11 mouse cellular contexts compared by ENCODE assay signal in the genomic region with DNA sequence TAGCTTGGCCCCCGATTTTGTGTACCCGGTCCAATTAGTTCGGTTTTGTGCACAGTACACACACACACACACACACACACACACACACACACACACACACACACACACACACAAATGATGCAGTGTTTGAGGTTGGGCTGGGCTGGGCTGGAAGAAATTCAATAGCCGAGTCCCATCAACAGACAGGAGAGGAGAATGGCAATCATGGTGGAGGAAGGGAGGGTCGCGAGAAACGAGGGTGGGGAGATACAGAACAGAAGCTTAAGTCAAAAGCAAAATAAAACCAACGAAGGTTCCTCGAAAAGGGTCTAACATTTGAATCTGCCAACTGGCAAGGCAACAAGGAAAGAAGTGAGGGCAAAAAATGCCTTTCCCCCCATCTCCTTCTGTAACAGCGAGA. TPM values are rescaled to one million over a fixed set of nuclear protein-coding genes. Genes with fewer than 3 reads are reported as not detected.
A peak's percentile ranks its signal among the peaks of the same experiment; 100 is the strongest.
DNase-seq lines count a peak whose midpoint lies in the region; ATAC-seq and TF ChIP-seq lines count a peak whose summit lies in the region.
"Had no signal": no experiment of that assay in that cellular context is flagged by ENCODE, and none has a peak within 500 bp of the region (broad histone marks: within the 10 kb centered on the region; RNA-seq: fewer than 3 reads in every experiment).

No protein-coding gene starts in this region.

- peak; percentile 5 to 17 for DNase-seq in frontal cortex, postnatal 10 days (ENCODE audit: low spot score in 2 of 2)
- DNase-seq in frontal cortex, postnatal 36 days (ENCODE audit: low spot score in 2 of 2), result no peak
- DNase-seq in cerebellum, adult 2 months, result peak; percentile 57 to 63
- no peak for DNase-seq in adrenal gland, adult (ENCODE audit: inconsistent age in 2 of 2, low spot score in 1 of 2)
- no peak for DNase-seq in lung, postnatal 4 days
- no peak for DNase-seq in spleen, postnatal 10 days (ENCODE audit: low spot score in 2 of 2)
- DNase-seq: liver, embryonic 13.5 days; spleen, adult 18-20 months had no signal

- peak overlapping the region; percentile 72 for H3K27ac ChIP-seq in cerebellum, adult 2 months (ENCODE audit: insufficient read depth, low read length)
- H3K27ac ChIP-seq in forebrain, embryonic 16.5 days (ENCODE audit: low read length), result no peak overlapping the region; the same call in 1 of the 2 replicates
- peak overlapping the region; percentile 35 for H3K27ac ChIP-seq in midbrain, embryonic 12.5 days (replicated peaks)
- H3K27ac ChIP-seq: liver, embryonic 13.5 days had no signal

- no peak for TF ChIP-seq POLR2A in cerebellum, adult 2 months (IDR thresholded peaks at IDR 0.05; ENCODE audit: borderline replicate concordance, insufficient read depth, low read length)

- under 1% methylated on average over 10 of the region's 10 CpGs for WGBS in cerebellum, adult 2 months
- 8% methylated on average over 10 of the region's 10 CpGs for WGBS in forebrain, embryonic 16.5 days
- WGBS in midbrain, embryonic 12.5 days, result 27% methylated on average over 10 of the region's 10 CpGs

- peaks cover 3% of the 10 kb centered on the region; the same call in 1 of the 2 replicates for H3K4me1 ChIP-seq in cerebellum, adult 2 months (ENCODE audit: control insufficient read depth, insufficient read depth, low read length)
- peaks cover 4% of the 10 kb centered on the region for H3K4me1 ChIP-seq in forebrain, embryonic 16.5 days (replicated peaks; ENCODE audit: control insufficient read depth, insufficient read depth, low read length)
- H3K4me1 ChIP-seq in midbrain, embryonic 12.5 days, result peaks cover 9% of the 10 kb centered on the region; the same call in 1 of the 2 replicates
- H3K4me1 ChIP-seq: liver, embryonic 13.5 days had no signal

- H3K9ac ChIP-seq in forebrain, embryonic 16.5 days (replicated peaks; ENCODE audit: low read depth, low read length), result peak overlapping the region; percentile 82
- H3K9ac ChIP-seq in midbrain, embryonic 12.5 days (replicated peaks), result peak overlapping the region; percentile 41; the same call in 1 of the 2 replicates
- H3K9ac ChIP-seq: liver, embryonic 13.5 days had no signal

- peak overlapping the region; percentile 93 for H3K4me3 ChIP-seq in cerebellum, adult 2 months (replicated peaks; ENCODE audit: insufficient read depth, low read depth, low read length)
- peak overlapping the region; percentile 73 for H3K4me3 ChIP-seq in forebrain, embryonic 16.5 days (replicated peaks; ENCODE audit: low read length)
- peak overlapping the region; percentile 72 for H3K4me3 ChIP-seq in midbrain, embryonic 12.5 days
- H3K4me3 ChIP-seq: liver, embryonic 13.5 days had no signal

- ATAC-seq in forebrain, embryonic 16.5 days, result no peak
- no peak for ATAC-seq in midbrain, embryonic 12.5 days (ENCODE audit: low FRiP score, low read depth)
- ATAC-seq: activated CD4-positive, CD25-positive, alpha-beta regulatory T cell, adult 4 months had no signal

- no peaks in the 10 kb centered on the region for H3K36me3 ChIP-seq in forebrain, embryonic 16.5 days (ENCODE audit: control insufficient read depth, insufficient read depth)
- H3K36me3 ChIP-seq in midbrain, embryonic 12.5 days, result no peaks in the 10 kb centered on the region
- H3K36me3 ChIP-seq: liver, embryonic 13.5 days had no signal

- no peak for TF ChIP-seq CTCF in cerebellum, adult 2 months (IDR thresholded peaks at IDR 0.05; ENCODE audit: borderline replicate concordance, insufficient read depth, low read depth, low read length)

- H3K4me2 ChIP-seq in forebrain, embryonic 16.5 days (ENCODE audit: low read length), result peak overlapping the region; percentile 54
- peak overlapping the region; percentile 71 for H3K4me2 ChIP-seq in midbrain, embryonic 12.5 days (replicated peaks)
- H3K4me2 ChIP-seq: liver, embryonic 13.5 days had no signal

- no peaks in the 10 kb centered on the region for H3K9me3 ChIP-seq in forebrain, embryonic 16.5 days (ENCODE audit: control insufficient read depth, low read length)
- no peaks in the 10 kb centered on the region for H3K9me3 ChIP-seq in midbrain, embryonic 12.5 days
- H3K9me3 ChIP-seq: liver, embryonic 13.5 days had no signal

- no peaks in the 10 kb centered on the region for H3K27me3 ChIP-seq in cerebellum, adult 2 months (ENCODE audit: control insufficient read depth, insufficient read depth, low read length)
- H3K27me3 ChIP-seq in forebrain, embryonic 16.5 days (replicated peaks; ENCODE audit: control insufficient read depth, insufficient read depth, low read length), result no peaks in the 10 kb centered on the region
- H3K27me3 ChIP-seq in midbrain, embryonic 12.5 days, result no peaks in the 10 kb centered on the region

RNA-seq across cellular contexts. Expression of a gene that starts 1.6 kb away (rescaled TPM):
- 154 and 178 TPM in 2 replicates for polyA plus RNA-seq in cerebellum, adult 2 months (2012; rRNA removed)
- polyA plus RNA-seq in forebrain, embryonic 16.5 days (2015; fragmentation: Nextera tagmentation; extraction: Ambion mirVana), result 20.1 and 27.1 TPM in 2 replicates
- polyA plus RNA-seq in midbrain, embryonic 12.5 days (2016; fragmentation: Nextera tagmentation; extraction: Ambion mirVana), result 12.9 and 14.1 TPM in 2 replicates
- polyA plus RNA-seq: activated CD4-positive, CD25-positive, alpha-beta regulatory T cell, adult 4 months had no signal

Comparison
In these comparisons a context has a peak if more than half of its experiments do, and no peak if none do; other contexts are left out.
1. DNase-seq: peak in frontal cortex, postnatal 10 days (2 of 2) and cerebellum, adult 2 months (2 of 2); none in frontal cortex, postnatal 36 days (0 of 2), adrenal gland, adult (0 of 2), lung, postnatal 4 days (0 of 2) and spleen, postnatal 10 days (0 of 2).
2. Peak in every context shown above with its lines, with median percentiles within 50 percentile points of each other: H3K4me3 ChIP-seq.